Mouse (Mus musculus): Measurements from ENCODE around the gene Speer4e.
"Not testable (repeated sequence)": the region's sequence is repeated elsewhere in the genome, so short reads cannot be mapped to it uniquely, and the experiment has no call there.

The Speer4e gene

DNA sequence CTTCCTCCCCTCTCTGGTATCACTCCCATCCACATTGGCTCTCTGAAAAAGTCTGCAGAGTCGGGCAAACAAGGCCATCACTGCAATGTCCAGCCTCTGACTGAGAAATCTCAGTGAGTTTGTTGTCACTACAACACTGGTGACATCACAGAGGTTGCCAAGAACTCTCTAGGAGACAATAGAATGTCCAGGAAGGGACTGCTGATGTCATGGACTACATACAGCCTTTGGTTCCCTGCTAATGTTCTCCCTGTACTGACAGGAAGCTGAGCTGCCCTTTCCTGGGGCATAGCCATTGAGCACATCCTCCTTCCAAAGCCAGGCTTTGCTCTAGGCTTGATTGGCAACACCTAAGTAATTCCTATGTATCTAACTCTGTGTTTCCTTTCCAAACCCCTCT, at the start of gene Speer4e:
Speer4e (minus strand) TSS at position 101 of the 400 bp plus-strand sequence.
- not testable (repeated sequence) for DNase-seq (ENCODE audit: low read depth, low spot score)

DNA sequence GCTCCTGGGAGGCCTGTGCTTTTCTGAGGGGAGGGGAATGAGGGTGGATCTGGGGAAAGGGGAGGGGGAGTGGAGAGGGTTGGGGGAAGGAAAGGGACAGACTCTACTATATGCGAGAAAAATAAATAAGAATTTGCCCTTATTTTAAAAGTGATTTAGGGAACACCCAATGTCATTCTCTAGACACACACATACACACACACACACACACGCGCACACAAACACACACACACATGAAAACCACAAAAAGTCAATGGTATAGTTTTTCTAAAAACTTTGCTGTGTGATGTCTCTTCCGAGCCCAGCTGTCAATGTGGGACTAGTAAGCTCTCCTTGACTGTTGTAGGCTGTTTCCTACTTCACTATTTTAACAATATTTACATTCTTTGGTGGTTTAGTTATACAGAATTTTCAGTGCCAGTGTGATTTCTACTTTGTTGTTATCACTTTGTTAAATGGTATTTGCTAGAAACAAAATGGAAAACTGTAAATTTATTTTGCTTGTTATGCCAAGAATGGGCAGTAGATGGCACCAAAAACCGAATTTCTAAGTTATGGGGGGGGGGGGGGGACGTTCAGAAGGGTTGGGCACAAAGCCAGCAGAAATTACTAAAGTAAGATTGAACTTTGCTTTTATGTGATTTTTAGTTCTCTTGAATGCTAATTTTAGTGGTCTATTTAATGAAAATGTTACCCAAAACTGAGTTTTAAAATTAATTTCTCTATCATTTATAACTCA, 48.6 kb upstream of the Speer4e start:
- not testable (repeated sequence) for DNase-seq (ENCODE audit: low read depth, low spot score)

DNA sequence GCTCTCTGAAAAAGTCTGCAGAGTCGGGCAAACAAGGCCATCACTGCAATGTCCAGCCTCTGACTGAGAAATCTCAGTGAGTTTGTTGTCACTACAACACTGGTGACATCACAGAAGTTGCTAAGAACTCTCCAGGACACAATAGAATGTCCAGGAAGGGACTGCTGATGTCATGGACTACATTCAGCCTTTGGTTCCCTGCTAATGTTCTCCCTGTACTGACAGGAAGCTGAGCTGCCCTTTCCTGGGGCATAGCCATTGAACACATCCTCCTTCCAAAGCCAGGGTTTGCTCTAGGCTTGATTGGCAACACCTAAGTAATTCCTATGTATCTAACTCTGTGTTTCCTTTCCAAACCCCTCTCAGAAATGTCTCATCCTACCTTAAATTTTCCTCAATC, 40.6 kb upstream of the Speer4e start, which contains the start of gene Gm10354:
Gm10354 (minus strand) TSS at position 101 of the 400 bp plus-strand sequence.
- not testable (repeated sequence) for DNase-seq (ENCODE audit: low read depth, low spot score)

DNA sequence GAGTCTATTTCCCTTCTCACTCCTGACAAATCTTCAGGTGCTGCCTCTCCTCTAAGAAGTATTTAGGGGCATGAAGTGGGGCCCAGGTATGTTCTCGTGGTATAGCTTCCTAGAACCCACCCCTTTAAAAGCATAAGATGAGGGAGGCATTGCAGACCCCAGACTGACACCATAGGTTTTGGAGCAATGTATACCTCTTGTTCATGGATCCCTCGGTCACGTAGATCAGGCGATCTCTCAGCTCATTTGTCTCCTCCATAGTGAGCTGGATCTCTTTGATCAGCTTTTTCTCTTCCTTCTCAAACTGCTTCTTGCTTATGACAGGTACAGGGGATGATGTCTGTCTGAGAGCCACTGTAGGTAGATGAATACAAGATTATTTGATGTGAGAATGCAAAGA, 39.1 kb upstream of the Speer4e start:
- not testable (repeated sequence) for DNase-seq (ENCODE audit: low read depth, low spot score)

DNA sequence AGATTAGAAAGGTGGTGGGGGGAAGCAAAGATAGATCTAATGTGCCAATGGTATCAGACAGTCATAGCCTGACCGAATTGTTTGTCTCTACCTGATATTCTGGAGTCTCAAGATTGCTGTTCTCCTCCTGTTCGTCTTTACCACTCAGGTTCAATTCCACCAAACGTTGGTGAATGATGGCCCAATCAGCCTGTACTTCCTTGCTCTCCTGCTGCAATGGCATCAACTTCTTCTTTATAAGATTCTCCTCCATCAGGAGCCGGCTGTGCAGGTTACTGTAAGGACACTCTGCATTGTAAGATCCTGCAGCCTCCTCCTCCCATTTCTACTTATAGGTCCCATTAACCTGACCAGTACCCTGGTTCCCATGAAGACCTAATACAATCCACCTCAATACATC, 37.1 kb upstream of the Speer4e start:
- DNase-seq (ENCODE audit: low read depth, low spot score): not testable (repeated sequence)

DNA sequence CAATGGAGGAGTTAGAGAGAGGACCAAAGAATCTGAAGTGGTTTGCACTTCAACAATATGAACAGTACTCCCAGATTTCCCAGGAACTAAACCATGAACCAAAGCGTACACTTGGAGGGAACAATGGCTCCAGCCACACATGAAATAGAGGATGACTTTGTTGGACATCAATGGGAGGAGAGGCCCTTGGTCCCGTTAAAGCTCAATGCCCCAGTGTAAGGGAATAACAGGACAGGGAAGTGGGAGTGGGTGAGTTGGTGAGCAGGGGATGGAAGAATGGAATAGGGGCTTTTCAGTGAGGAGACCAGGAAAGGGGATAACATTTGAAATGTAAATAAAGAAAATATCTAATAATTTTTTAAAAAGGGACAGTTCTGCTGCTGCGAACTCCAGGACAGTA, 34.6 kb upstream of the Speer4e start:
- not testable (repeated sequence) for DNase-seq (ENCODE audit: low read depth, low spot score)

DNA sequence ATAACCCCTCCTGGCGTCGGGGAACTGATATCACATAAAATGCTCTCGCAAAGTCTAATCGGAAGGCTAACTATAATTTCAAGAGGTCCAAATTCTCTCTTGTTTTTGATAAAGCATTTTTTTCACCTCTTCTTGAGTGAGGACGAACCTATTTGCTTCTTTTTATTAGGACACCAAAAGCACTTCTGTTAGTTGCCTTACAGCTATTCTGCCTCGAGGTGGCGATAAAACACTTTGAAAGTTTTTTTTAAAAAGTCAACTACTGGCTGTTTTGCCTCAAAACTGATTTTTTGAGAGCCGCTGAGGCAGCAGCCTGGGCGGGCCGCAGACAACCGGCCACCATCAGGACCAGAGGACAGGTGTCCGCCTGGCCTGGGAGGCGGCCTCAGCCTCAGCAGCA, 25.6 kb upstream of the Speer4e start:
- peak; percentile 51 for DNase-seq (ENCODE audit: low read depth, low spot score)

DNA sequence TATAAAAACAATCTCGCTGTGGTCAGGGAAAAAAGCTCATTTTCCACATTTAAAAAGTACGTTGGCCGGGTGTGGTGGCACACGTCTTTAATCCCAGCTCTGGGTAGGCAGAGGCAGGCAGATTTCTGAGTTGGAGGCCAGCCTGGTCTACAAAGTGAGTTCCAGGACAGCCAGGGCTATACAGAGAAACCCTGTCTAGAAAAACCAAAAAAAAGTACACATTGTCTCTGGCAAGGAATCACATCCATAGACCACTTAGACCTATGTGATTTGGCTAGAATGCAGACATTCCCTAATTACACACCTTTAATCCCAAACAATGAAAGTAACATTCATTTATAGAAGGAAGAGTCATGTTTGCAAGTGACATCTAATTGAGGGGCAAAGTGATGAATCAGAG, 23.3 kb upstream of the Speer4e start:
- not testable (repeated sequence) for DNase-seq (ENCODE audit: low read depth, low spot score)

DNA sequence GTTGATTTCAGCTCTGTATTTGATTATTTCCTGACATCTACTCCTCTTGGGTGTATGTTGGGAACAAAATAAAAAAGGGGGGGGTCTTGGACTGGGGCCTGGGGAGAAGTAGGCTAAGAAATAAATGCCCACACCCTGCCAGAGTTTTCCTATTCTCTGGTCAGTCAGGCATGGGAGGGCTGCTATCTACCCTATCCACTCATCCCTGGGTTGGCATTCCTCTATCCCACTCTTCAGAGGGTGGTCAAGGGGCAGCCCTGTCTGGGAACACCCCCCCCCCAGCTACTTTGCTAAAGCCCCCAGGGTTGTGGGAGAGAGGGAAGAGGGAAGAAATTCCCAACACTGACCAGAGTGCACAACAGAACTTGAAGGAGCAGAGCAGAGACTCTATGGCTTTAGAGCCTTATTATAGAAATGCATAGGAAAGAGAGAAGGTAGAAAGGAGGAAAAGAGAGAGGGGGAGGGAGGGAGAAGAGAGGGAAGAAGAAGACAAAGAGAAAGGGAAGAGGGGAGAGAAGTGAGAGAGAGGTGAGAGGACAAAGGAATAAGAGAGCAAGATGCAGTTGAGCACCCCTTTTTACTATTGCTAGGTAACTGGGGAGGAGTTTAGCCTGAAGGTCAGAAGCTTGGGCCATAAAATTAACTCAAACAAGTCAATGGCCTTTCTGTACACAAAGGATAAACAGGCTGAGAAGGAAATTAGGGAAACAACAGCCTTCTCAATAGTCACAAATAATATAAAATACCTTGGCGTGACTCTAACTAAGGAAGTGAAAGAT, 17.9 kb upstream of the Speer4e start:
- not testable (repeated sequence) for DNase-seq (ENCODE audit: low read depth, low spot score)

DNA sequence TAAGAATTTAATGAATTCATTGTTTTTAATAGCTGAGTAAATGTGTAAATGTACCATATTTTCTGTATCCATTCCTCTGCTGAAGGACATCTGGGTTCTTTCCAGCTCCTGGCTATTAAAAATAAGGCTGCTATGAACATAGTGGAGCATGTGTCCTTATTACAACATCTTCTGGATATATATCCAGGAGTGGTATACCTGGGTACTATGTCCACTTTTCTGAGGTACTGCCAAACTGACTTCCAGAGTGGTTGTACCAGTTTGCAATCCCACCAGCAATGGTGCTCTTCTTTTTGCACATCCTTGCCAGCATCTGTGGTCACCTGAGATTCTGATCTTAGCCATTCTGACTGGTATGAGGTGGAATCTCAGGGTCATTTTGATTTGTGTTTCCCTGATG, 15.4 kb upstream of the Speer4e start:
- DNase-seq (ENCODE audit: low read depth, low spot score): not testable (repeated sequence)

DNA sequence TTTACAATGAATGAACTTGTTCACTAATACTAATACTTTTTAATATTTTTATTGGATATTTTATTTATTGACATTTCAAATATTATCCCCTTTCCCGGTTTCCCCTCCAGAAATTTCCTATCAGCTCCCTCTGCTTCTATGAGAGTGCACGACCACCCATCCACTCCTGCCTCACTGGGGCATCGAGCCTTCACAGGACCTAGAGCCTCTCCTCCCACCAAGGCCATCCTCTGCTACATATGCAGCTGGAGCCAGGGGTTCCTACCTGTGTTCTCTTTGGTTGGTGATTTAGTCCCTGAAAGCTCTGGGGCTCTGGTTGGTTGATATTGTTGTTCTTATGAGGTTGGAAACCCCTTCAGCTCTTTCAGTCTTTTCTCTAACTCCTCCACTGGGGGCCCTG, 14.5 kb upstream of the Speer4e start:
- DNase-seq (ENCODE audit: low read depth, low spot score): not testable (repeated sequence)

DNA sequence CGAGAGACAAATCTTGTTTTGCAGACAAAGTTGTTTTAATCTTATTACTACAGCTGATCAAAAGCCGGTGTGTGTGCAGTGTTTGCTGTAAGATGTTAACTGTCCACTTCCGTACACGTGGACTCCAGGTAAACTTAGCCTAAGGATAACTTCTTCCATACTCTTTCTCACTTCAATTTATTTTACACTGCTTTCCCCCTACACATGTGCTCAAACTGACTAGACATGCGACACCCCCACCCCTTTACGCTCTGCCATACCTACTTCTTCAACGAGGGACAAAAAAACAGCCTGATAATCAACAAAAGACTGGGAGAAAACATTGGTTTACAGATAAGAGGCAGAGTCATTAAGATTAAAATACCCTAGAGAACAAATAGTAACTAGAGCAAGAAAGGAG, 13.6 kb upstream of the Speer4e start:
- not testable (repeated sequence) for DNase-seq (ENCODE audit: low read depth, low spot score)

DNA sequence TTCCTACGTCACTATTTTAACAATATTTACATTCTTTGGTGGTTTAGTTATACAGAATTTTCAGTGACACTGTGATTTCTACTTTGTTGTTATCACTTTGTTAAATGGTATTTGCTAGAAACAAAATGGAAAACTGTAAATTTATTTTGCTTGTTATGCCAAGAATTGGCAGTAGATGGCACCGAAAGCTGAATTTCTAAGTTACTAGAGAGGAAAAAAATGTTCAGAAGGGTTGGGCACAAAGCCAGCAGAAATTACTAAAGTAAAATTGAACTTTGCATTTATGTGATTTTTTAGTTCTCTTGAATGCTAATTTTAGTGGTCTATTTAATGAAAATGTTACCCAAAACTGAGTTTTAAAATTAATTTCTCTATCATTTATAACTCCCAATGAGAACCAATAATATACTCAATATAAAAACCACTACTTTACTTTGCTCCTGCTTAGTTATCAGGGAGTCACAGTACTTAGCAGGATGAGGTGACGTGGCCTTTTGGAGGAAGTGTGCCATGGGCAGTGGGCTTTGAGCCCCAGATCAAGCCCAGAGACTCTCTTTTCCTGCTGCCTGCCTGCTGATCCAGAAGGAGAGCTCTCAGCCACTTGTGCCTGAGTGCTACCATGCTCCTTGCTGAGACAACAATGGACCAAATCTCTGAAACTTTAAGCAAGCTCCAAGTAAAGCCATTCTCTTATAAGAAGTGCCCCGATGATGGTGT, 9.4 kb upstream of the Speer4e start:
- DNase-seq (ENCODE audit: low read depth, low spot score): not testable (repeated sequence)

DNA sequence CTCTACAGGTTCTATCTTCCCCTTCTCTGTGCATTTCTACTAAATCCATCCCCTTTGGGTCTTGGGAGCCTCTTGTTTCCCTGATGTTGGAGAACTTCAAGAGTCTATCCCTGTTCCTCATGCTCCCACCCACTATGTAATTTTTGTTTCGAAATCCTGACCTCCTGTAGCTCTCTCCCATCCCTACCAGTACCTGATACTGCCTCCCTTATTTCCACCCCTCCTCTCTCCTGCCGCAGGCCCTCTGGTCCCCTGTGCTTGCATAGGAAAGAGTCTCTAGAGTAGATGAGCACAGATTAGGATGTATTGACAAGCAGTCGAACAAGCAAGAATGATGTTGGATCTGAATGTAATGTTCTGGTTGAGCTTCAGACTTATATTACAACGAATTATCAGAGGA, 7.3 kb upstream of the Speer4e start:
- DNase-seq (ENCODE audit: low read depth, low spot score): not testable (repeated sequence)

DNA sequence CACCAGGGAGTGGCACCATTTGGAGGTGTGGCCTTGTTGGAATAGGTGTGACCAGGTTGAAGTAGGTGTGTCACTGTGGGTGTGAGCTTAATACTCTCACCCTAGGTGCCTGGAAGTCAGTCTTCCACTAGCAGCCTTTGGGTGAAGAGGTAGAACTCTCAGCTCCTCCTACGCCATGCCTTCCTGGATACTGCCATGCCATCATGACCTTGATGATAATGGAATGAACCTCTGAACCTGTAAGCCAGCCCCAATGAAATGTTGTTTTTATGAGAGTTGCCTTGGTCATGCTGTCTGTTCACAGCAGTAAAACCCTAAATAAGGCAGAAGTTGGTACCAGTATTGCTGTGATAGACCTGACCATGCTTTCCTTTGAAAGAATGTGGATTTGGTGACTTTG, 2.8 kb upstream of the Speer4e start:
- not testable (repeated sequence) for DNase-seq (ENCODE audit: low read depth, low spot score)

DNA sequence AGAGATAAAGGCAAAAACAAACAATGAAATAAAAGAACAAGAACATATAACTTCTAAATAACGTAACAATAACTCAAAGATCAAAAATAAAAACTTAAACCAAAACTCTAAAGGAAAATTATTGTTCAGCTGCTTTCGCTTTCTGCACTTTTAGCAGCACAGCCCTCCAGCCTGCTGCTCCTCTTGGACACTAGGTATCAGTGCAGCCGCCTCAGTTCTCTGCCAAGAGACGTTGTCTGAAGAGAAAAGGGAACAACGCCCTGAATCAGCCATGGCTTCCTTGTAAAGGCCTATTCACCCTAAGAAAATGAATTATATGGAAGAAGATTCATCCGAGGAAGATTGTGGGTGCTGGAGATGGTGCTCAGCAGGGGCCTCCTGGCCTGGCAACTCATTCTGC, 4.5 kb downstream of the Speer4e start:
- not testable (repeated sequence) for DNase-seq (ENCODE audit: low read depth, low spot score)

DNA sequence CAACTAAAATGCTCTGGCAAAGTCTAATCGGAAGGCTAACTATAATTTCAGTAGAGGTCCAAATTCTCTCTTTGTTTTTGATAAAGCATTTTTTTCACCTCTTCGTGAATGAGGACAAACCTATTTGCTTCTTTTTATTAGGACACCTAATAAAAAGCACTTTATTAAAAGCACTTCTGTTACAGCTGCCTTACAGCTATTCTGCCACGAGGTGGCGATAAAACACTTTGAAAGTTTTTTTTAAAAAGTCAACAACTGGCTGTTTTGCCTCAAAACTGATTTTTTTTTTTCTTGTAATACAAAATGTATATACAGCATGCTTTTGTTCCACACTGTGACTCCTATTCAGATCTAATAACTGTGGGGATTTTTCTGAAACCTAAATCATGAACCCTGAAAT, 11.2 kb downstream of the Speer4e start:
- DNase-seq (ENCODE audit: low read depth, low spot score): not testable (repeated sequence)

DNA sequence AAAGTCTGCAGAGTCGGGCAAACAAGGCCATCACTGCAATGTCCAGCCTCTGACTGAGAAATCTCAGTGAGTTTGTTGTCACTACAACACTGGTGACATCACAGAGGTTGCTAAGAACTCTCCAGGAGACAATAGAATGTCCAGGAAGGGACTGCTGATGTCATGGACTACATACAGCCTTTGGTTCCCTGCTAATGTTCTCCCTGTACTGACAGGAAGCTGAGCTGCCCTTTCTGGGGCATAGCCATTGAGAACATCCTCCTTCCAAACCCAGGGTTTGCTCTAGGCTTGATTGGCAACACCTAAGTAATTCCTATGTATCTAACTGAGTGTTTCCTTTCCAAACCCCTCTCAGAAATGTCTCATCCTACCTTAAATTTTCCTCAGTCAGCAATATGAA, 23.4 kb downstream of the Speer4e start, which contains the start of gene Gm9758:
Gm9758 (minus strand) TSS at position 101 of the 400 bp plus-strand sequence.
- not testable (repeated sequence) for DNase-seq (ENCODE audit: low read depth, low spot score)

DNA sequence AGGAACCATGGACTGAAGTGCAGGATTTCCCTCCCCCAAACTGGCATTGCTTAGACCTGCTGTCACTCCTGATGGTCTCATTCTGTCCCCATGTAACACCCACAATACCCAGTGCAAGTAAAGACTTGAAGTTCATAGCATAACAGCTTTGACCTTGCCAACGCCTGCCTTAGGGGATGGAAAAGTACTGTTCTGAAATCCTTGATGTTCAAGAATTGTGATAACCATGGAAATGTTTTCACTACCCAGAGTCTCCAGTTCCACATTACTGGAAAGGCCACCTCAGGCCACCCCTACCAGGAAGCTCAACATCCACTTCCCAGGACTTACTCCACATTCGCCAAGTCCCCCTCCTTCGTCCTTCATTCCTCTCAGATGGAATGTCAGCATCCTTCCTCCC, 23.9 kb downstream of the Speer4e start:
- DNase-seq (ENCODE audit: low read depth, low spot score): not testable (repeated sequence)

DNA sequence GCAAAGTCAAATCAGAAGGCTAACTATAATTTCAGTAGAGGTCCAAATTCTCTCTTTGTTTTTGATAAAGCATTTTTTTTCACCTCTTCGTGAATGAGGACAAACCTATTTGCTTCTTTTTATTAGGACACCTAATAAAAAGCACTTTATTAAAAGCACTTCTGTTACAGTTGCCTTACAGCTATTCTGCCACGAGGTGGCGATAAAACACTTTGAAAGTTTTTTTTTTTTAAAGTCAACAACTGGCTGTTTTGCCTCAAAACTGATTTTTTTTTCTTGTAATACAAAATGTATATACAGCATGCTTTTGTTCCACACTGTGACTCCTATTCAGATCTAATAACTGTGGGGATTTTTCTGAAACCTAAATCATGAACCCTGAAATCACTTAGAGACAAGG, 34.7 kb downstream of the Speer4e start:
- DNase-seq (ENCODE audit: low read depth, low spot score): not testable (repeated sequence)

DNA sequence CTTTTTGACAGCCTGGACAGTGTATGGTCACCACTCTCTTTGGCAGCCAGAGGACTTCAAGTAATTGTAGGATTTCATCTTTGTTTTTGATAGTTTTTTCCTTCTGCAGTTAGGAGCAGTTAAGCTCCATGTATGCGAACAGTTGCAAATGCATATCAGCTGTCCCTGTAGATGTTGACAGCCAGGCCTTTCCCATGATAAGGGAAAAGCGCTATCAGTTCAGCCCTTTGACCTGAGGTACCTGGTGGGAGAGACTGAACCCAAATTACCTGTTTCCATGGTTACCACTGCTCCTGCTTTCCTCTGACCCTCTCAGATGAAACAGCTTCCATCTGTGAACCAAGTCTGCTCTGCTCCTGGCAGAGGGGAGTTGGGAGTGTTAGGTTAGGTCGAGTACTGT, 46.0 kb downstream of the Speer4e start:
- DNase-seq (ENCODE audit: low read depth, low spot score): no peak

DNA sequence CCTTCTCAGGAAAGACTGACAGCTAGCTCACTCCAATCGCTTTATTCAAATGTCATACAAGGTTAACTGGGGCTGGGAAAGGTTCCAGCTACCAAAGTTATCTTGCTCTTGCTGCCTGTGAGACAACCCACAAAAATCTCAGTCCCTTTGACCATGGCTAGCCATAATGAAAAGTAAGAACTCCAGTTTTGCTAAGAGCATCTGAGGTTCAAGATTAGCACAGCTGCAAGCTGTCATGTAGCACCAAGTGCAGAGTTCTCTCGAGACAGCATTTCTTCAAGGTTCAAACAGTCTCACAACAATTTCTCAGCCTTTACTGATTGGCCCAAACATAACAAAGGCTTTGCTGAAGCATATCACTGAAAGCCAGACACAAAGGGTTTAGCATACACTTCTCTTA, 52.9 kb downstream of the Speer4e start:
- not testable (repeated sequence) for DNase-seq (ENCODE audit: low read depth, low spot score)
